In genomic region chr19:4793281-4793830, GRCm38 (mm10) we compare ENCODE assay signal across 8 mouse cellular contexts. TPM values are rescaled to one million over a fixed set of nuclear protein-coding genes. Genes with fewer than 3 reads are reported as not detected.
DNase-seq lines count a peak whose midpoint lies in the region; ATAC-seq lines count a peak whose summit lies in the region.

No protein-coding gene starts in this region.

- intact Hi-C loops in heart, postnatal 36 days (cut with DNase I): loop anchor here (5.0 kb wide), 1 partner anchor 36 kb away; the partner anchor contains the start of gene Rbm4b
- intact Hi-C loops in left cerebral cortex, postnatal 4 days (cut with DNase I): no loop called here

- peak overlapping the region; percentile 73 for H3K4me3 ChIP-seq in heart, embryonic 15.5 days
- H3K4me3 ChIP-seq in hindbrain, embryonic 10.5 days: peak overlapping the region; percentile 77

- H3K27me3 ChIP-seq in heart, embryonic 15.5 days: no peaks in the 10 kb centered on the region
- no peaks in the 10 kb centered on the region for H3K27me3 ChIP-seq in hindbrain, embryonic 10.5 days (ENCODE audit: insufficient read depth, poor library complexity, severe bottlenecking)

- H3K36me3 ChIP-seq in heart, embryonic 15.5 days: peaks cover 31% of the 10 kb centered on the region
- H3K36me3 ChIP-seq in hindbrain, embryonic 10.5 days: peaks cover 60% of the 10 kb centered on the region

- H3K4me2 ChIP-seq in heart, embryonic 15.5 days: peak overlapping the region; percentile 66

- H3K9me3 ChIP-seq in heart, embryonic 15.5 days (replicated peaks): no peaks in the 10 kb centered on the region
- H3K9me3 ChIP-seq in hindbrain, embryonic 10.5 days: no peaks in the 10 kb centered on the region

- WGBS in heart, embryonic 15.5 days: under 1% methylated on average over 16 of the region's 16 CpGs
- 2% methylated on average over 16 of the region's 16 CpGs for WGBS in hindbrain, embryonic 10.5 days

- no peak for DNase-seq in heart, postnatal 36 days
- peak; percentile 60 for DNase-seq in R1 (ENCODE audit: low read depth, low spot score)
- DNase-seq in hindbrain, embryonic 10.5 days (ENCODE audit: low spot score): no peak
- no peak for DNase-seq in right cerebral cortex, postnatal 14 days
- no peak for DNase-seq in left cerebral cortex, postnatal 4 days
- DNase-seq in kidney, adult 9 months: no peak

- peak overlapping the region; percentile 83 for H3K27ac ChIP-seq in heart, embryonic 15.5 days
- H3K27ac ChIP-seq in hindbrain, embryonic 10.5 days: peak overlapping the region; percentile 90

- ATAC-seq in heart, embryonic 15.5 days (replicated peaks; ENCODE audit: insufficient number of reproducible peaks, insufficient read depth, low FRiP score, low read depth): peak; percentile 47; the same call in 1 of the 2 replicates
- ATAC-seq in megakaryocyte progenitor cell, adult 5-6 weeks (replicated peaks; ENCODE audit: poor library complexity): peak; percentile 13; the same call in 1 of the 2 replicates

- H3K9ac ChIP-seq in heart, embryonic 15.5 days: peak overlapping the region; percentile 69

- H3K4me1 ChIP-seq in heart, embryonic 15.5 days (replicated peaks): peaks cover 35% of the 10 kb centered on the region
- H3K4me1 ChIP-seq in hindbrain, embryonic 10.5 days (replicated peaks): peaks cover 40% of the 10 kb centered on the region

RNA-seq across cellular contexts. Expression of gene Rbm4, which starts 0.3 kb away (rescaled TPM):
- 42.2 and 54.1 TPM in 2 replicates for polyA plus RNA-seq in heart, embryonic 15.5 days (2015; fragmentation: Nextera tagmentation; extraction: Ambion mirVana)
- 10 to 100 TPM; 42.5 to 43.7 TPM for total RNA-seq in heart, postnatal 36 days (2021)
- polyA plus RNA-seq in hindbrain, embryonic 10.5 days (2016; fragmentation: Nextera tagmentation; extraction: Ambion mirVana): 104 and 106 TPM in 2 replicates
- total RNA-seq in megakaryocyte progenitor cell, adult 5-6 weeks (2015): 34.2 and 37.0 TPM in 2 replicates
- total RNA-seq in megakaryocyte progenitor cell, adult 5-6 weeks (2017): 57.1 and 89.5 TPM in 2 replicates
- total RNA-seq in left cerebral cortex, postnatal 4 days (2021): 10 to 100 TPM; 76.1 to 80.4 TPM

RNA-seq across cellular contexts. Expression of gene Gm21992, which starts 18.1 kb away (rescaled TPM):
- polyA plus RNA-seq in heart, embryonic 15.5 days (2015; fragmentation: Nextera tagmentation; extraction: Ambion mirVana): 22.6 and 30.5 TPM in 2 replicates
- total RNA-seq in heart, postnatal 36 days (2021): 10 to 100 TPM; 18.3 to 19.8 TPM
- polyA plus RNA-seq in hindbrain, embryonic 10.5 days (2016; fragmentation: Nextera tagmentation; extraction: Ambion mirVana): 26.7 and 30.0 TPM in 2 replicates
- total RNA-seq in megakaryocyte progenitor cell, adult 5-6 weeks (2015): 23.2 and 23.5 TPM in 2 replicates
- 18.2 and 35.5 TPM in 2 replicates for total RNA-seq in megakaryocyte progenitor cell, adult 5-6 weeks (2017)
- 10 to 100 TPM; 18.2 to 37.9 TPM for total RNA-seq in left cerebral cortex, postnatal 4 days (2021)

RNA-seq across cellular contexts. Expression of gene Rbm14, which starts 18.1 kb away (rescaled TPM):
- 40.2 and 51.1 TPM in 2 replicates for polyA plus RNA-seq in heart, embryonic 15.5 days (2015; fragmentation: Nextera tagmentation; extraction: Ambion mirVana)
- 10 to 100 TPM; 23.0 to 24.5 TPM for total RNA-seq in heart, postnatal 36 days (2021)
- 126 and 130 TPM in 2 replicates for polyA plus RNA-seq in hindbrain, embryonic 10.5 days (2016; fragmentation: Nextera tagmentation; extraction: Ambion mirVana)
- total RNA-seq in megakaryocyte progenitor cell, adult 5-6 weeks (2015): 42.7 and 45.9 TPM in 2 replicates
- total RNA-seq in megakaryocyte progenitor cell, adult 5-6 weeks (2017): 18.9 and 20.8 TPM in 2 replicates
- total RNA-seq in left cerebral cortex, postnatal 4 days (2021): 10 to 100 TPM; 65.9 to 73.9 TPM

RNA-seq across cellular contexts. Expression of gene Rbm4b, which starts 37.1 kb away (rescaled TPM):
- 30.8 and 36.3 TPM in 2 replicates for polyA plus RNA-seq in heart, embryonic 15.5 days (2015; fragmentation: Nextera tagmentation; extraction: Ambion mirVana)
- total RNA-seq in heart, postnatal 36 days (2021): 1 to 10 TPM; 5.9 to 7.0 TPM
- polyA plus RNA-seq in hindbrain, embryonic 10.5 days (2016; fragmentation: Nextera tagmentation; extraction: Ambion mirVana): 108 and 124 TPM in 2 replicates
- 8.5 and 12.3 TPM in 2 replicates for total RNA-seq in megakaryocyte progenitor cell, adult 5-6 weeks (2015)
- total RNA-seq in megakaryocyte progenitor cell, adult 5-6 weeks (2017): 11.3 and 12.2 TPM in 2 replicates
- 10 to 100 TPM; 32.5 to 35.2 TPM for total RNA-seq in left cerebral cortex, postnatal 4 days (2021)

RNA-seq across cellular contexts. Expression of gene Ccs, which starts 45.8 kb away (rescaled TPM):
- 33.4 and 41.7 TPM in 2 replicates for polyA plus RNA-seq in heart, embryonic 15.5 days (2015; fragmentation: Nextera tagmentation; extraction: Ambion mirVana)
- 10 to 100 TPM; 28.4 to 30.3 TPM for total RNA-seq in heart, postnatal 36 days (2021)
- polyA plus RNA-seq in hindbrain, embryonic 10.5 days (2016; fragmentation: Nextera tagmentation; extraction: Ambion mirVana): 46.9 and 49.6 TPM in 2 replicates
- total RNA-seq in megakaryocyte progenitor cell, adult 5-6 weeks (2015): 30.0 and 30.6 TPM in 2 replicates
- 31.9 and 32.3 TPM in 2 replicates for total RNA-seq in megakaryocyte progenitor cell, adult 5-6 weeks (2017)
- 10 to 100 TPM; 38.1 to 41.0 TPM for total RNA-seq in left cerebral cortex, postnatal 4 days (2021)
